Mouse (Mus musculus) embryo, embryonic 10 days (tissue): ENCODE results near the gene Gm20518.

Source experiments
- DNase-seq: peaks from one replicate; pipeline ENCODE4 v3.0.0-alpha.2; 2015; ENCODE audit warnings: low spot score

Gm20518 gene

DNA sequence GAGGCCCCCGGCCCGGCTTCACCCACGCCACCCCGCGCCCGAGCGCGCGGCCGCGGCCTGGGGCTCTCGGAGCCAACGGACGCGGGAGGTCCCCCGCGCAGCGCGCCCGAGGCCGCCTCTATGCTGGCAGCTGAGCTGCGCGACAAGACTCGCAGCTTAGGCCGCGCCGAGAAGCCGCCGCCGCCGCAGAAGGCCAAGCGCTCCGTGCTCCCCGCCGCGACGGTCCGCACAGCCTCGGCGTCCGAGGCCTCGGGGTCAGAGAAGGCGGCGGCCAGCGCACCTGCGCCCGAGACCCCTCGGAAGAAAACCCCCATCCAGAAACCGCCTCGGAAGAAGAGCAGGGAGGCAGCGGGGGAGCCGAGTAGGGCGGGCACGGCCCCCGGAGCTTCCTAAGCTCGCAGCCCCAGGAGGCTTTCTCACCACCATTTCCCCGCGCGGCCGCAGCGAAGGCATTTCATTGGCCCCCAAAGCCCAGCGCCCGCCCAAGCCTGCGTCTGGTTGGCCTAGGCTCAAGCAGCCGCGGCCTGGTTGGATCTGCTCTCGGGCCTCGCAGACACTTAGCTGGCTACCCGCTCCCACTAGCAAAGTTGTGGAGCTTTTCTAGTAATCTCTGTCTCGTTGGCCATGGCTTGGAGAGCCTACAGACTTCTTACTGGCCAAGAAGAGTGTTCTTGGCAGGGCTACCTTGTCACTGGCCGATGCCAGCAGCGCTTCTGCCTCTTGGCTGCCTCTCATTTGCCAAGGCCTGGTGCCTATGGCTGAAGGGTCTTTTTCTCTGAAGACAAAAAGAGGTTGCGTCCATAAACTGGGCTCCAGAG, 84.1 kb downstream of the Gm20518 start:
- peak; percentile 93 for DNase-seq

DNA sequence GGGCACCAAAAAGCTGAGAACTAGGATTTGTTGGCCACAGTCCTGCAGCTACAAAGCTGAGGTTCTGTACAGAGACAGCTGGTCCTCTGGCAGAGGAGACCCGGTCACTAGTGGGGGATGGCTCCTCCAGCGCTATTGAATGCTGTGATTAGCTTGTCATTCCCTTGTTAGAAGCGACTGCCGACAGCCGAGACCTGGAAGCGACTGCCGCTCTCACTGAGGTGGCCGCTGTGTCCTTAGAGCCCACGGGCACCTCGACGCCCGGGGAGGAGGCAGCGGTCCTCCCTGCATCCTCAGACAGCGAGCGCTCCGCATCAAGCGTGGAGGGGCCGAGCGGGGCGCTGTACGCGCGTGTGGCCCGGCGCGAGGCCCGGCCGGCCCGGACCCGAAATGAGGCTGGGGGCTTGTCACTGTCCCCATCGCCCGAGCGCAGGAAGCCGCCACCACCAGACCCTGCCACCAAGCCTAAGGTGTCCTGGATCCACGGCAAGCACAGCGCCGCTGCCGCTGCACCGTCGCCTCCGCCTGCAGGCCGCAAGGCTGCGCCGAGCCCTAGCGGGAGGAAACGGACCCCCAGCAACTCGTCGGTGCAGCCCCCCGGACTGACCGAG, 84.8 kb downstream of the Gm20518 start:
- DNase-seq: no peak

DNA sequence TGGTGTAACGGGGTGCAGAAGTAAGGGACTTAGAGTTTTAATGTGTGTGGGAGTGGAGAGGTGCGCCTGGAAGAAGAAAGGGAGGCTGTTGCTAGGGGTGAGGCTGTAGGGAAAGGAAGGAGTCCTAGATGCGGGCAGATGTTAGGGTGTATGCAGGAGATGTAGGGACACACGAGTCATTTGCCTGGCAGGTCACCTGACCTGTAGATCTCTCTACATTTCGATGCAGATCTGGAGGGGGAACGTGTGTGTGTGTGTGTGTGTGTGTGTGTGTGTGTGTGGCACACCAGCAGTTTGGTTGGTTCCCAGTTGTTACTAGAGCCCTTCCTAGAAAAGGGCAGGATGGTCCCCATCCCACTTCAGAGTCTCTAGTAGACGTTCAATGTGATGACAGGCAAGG, 86.5 kb downstream of the Gm20518 start:
- DNase-seq: no peak

DNA sequence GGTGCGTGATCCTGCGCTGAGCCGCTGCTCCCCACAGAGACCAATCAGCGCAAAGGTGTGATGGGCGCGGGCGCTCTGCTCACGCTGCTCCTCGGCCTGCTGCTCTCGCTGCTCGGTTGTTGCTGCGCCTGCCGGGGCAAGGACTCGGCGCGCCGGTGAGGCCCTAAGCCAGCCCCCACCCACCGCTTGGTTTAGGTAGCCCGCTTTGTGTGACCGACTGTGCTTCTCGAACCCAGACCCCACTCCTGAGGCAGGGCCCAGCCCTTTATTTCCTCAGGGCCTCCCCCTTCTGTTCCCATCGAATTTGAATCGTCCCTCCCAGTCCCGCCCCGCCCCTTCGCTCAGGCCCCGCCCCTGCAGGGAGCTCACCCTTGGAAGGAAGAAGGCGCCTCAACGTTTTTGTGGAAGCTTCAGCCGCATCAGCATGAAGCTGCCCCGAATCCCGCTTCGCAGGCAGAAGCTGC, 87.0 kb downstream of the Gm20518 start:
- peak; percentile 61 for DNase-seq

DNA sequence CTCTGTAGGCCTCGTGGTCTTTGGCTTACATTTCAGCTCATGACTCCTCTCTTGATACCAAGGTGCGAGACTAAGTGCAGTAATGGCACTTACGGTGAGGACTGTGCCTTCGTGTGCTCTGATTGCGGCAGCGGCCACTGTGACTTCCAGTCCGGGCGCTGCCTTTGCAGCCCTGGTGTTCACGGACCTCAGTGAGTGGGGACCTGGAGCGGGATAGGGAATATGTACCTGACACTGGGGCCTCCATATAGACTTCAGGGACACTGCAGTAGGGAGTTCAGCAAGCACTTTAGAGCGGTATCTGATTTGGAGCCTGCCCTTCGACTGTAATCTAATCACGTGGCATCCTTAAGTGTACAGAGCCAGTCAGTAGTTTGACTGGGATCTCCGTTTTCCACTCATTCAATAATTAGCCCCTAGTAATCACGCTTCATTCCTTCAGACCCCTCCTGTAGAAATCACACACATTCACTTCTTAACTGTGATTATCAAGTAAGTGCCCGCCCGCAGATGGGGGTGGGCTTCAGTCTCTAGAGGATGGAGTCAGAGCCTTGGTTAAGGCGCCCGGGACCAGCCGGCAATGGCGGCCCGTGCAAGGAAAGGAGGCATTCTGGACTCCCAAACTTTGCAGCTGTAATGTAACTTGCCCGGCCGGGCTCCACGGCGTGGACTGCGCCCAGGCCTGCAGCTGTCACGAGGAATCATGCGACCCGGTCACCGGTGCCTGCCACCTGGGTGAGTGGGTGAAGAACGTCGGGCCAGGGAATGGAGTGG, 87.6 kb downstream of the Gm20518 start:
- no peak for DNase-seq

DNA sequence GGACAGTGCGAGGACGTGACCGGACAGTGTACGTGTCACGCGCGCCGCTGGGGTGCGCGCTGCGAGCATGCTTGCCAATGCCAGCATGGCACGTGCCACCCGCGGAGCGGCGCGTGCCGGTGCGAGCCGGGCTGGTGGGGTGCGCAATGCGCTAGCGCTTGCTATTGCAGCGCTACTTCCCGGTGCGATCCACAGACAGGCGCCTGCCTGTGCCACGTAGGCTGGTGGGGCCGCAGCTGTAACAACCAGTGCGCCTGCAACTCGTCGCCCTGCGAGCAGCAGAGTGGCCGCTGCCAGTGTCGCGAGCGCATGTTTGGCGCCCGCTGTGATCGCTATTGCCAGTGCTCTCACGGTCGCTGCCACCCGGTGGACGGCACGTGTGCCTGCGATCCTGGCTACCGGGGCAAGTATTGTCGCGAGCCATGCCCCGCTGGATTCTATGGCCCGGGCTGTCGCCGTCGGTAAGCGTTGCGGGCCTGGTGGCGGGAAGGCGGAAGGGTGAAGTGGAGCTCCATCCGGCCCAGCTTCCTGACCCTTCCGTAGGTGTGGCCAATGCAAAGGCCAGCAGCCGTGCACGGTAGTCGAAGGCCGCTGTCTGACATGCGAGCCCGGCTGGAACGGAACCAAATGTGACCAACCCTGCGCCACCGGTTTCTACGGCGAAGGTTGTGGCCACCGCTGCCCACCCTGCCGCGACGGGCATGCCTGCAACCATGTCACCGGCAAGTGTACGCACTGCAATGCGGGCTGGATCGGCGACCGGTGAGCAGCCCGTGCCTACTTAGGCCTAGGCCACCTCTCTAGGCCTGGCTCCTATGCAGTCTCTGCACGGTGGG, 88.4 kb downstream of the Gm20518 start:
- no peak for DNase-seq

DNA sequence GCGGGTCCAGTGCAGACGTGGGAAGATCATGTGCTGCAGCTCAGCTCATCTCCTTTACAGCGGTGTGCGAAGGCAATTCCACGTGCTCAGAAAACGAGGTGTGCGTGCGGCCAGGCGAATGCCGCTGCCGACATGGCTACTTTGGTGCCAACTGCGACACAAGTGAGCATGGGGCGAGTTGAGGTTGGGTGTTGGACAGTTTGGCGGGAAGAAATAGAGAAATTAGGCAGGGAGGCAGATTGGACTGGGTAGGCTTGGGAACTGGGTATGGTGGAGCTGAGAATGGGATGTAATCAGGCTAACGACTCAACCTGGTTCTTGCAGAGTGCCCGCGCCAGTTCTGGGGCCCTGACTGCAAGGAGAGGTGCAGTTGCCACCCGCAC, 89.0 kb downstream of the Gm20518 start:
- DNase-seq: no peak

DNA sequence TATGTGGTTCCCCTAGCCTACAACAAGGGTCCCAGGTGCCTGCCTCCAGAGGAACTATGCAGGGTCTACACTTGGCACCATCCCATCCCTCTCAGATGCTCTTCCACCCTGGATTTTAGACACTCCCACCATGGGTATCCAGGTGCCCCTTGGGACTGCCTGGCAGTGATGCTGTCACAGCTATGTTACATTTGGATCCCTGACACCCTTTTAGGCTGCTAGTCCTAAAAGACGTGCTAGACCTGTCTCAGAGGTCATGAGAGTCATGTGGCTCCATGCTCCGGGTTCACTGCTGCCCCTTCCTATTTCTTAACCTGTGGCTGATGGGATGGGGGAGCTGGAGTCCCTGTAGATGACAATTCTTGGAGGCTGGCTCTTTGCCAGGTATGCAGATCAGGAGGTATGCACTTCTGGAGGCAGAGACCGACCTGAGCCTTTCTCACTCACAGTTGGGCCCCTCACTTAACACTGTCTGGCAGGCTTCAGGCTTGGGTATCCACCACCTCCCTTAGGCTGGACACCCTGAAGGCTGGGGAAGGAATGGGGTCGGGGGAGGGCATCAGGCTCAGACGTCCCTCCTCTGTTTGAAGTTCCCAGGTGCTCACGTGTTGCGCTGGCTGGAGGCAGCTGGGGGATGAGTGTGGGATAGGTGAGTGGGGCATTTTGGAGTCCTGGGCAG, 89.6 kb downstream of the Gm20518 start:
- no peak for DNase-seq

DNA sequence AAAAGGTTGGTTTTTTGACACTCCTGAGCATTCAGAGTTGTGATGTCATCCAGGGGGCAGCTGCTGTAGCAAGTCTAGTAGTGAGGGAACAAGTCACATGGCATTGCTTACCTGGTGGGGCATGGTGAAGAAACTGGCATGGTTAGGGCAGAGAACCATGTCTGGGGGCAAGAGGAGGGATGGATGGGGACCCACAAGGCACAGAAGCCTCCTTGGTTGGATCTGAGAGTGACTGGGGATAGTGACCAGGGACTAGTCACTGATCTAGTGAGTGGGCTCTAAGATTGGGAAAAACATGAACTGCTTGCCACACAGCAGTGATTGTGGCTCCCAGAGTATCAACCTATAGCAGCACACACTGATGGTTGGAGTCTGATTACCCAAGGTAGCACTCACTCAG, 91.9 kb downstream of the Gm20518 start:
- no peak for DNase-seq

DNA sequence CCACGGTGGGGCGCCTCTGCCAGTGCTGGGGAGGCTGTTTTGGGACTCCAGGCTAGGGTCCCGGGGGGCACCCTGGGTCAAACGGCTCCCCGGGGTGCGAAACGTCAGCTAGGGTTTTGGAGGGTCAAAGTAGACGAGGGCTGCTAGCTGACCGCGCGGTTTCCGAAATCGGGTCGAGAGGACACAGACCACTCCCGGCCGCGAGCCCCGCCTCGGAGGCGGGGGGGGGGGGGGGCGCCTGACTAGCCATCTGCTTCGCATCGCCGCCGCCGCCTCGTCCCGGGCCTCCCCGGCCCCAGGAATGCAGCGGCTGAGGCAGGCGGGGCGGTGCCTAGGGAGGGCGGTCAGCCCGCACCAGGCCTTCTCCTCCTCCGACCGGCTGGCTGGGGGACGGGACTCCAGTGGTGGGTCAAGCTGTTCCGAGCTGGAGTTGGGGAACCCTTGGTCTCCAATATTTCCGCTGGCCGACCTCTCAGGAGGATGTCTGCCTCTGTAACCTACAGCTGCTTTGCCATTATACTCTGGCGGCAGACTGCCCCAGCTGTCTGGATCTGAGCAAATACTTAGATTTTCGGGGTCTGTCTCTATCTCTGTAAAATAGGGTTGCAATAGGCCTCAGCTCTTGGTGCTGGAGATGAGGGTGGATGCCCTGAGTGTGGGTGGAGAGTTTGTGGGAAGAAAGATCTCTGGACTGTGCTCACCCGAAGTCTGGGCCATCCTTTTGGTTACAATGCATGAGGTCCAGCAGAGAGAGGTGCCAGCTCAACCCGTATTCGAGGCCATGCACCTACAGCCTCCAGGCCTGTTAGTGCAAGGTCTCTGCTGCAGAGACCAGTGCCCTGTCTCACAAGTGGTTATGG, 92.9 kb downstream of the Gm20518 start:
- DNase-seq: peak; percentile 72

DNA sequence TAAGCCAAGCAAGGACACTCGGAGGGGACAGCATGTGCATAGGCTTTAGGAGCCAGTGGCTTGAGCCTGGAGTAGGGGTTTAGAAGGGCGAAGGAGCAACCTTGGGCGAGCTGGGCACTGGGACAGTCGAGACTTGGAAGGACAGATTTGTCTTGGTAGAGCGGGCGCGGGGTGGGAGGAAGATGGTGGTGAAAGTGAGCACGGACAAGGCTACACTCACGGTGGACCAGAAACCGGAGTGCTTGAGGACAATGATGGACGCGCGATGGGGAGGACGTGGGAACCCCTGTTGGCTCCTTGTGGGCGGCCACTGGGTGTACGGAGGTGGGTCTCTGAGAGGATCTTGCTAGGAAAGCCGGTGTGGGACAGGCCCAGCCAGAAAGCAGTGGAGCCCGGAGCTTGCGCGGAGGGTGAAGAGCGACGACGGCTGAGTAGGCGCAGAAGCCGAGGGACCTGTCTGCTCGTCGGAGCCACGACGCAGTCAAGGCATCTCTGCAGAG, 93.6 kb downstream of the Gm20518 start:
- DNase-seq: peak; percentile 43

DNA sequence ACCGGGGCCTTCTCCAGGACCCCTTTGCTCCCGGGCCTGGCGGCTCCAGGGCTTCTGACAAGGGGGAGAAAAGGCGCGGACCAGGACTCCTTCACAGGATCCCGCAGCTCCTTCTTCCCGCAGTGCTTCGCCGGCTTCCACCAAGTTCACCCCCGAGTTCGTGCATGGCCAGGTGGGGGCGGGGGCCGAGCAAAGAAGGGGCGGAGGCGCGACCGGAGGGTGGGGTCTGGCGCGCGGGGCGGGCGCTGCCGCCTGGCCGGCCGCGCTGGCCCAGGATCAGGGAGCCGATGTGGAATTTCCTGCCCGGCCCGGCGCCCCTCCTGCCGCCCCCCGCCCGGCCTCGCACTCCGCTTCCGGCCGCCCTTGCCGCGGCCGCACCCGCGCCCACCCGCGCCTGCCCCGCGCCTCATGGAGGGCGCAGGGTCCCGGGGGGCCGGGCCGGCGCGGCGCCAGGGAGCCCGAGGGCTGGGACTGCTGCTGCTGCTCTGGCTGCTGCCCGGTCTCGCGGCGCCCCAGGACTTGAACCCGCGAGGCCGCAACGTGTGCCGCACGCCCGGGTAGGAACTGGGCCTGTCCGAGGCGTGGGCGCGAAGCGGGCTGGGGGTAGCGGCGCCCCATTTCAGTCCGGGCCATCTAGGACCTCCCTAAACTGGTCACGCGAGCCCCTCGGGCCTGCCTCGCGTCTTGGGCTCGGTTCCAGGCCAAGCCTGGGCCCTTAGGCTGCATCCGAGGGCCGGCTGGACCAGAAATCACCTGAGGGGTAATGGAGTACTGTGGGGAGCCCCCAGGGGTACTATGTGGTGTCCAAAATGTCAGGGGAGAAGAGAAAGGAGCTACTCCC, 94.3 kb downstream of the Gm20518 start, which contains the start of gene Scarf2:
Gene Scarf2 (plus strand): TSS at position 312 of the 841 bp plus-strand sequence.
- DNase-seq: peak; percentile 48

DNA sequence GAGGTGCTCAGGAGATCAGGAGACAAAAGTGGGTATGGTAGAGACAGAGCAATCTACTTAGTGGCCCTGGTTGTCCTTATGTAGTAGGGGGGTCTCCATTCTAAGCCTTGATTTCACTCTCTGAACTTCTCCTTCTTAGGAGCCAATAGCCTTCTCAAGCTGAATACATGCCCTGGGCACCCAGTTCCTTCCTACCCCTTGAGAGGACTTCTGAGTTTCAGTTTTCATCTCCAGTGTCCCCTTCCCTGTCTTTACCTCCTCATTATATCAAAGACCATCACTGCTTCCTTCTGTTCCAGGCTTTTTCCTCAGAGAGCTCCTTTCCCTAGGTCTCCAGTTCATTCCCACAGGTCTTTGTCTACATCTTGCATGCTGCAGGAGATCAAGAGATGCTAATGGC, 95.0 kb downstream of the Gm20518 start:
- no peak for DNase-seq

DNA sequence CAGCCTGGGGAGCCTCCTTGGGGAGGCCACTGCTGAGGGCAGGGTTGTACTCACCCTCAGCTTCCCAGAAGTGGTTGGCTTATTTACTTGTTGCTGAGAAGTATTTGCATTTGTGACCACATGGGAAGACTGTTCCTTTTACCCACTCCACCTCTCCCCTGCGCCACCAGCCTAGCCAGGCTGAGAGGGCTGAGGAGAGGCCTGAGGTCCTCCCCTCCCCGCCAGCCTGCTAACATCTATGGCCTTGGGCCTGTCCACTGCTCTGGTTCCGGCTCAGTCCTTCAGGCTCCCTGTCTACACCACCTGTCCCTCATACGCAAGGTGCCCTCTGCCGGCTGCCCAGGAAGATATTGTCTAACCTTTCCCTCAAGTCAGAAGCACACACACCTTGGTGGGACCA, 95.8 kb downstream of the Gm20518 start:
- DNase-seq: no peak

DNA sequence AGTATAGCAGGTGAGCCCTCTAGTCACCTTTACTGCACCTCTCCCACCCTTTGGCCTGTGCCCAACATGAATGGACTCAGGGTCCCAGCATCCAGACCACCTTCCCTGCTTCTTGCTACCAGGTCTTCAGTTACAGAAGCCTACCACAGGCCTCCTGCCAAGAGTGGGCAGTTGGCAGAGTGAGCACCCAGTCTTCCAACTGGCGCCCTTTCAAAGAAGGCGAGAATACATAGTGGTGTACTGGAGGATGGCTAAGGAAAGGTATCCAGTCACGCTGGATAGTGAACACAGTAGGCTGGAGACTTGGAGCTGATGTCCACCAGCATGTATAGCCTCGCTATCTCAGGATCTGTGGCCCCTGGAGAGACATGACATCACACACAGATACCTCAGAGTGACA, 97.4 kb downstream of the Gm20518 start:
- no peak for DNase-seq

DNA sequence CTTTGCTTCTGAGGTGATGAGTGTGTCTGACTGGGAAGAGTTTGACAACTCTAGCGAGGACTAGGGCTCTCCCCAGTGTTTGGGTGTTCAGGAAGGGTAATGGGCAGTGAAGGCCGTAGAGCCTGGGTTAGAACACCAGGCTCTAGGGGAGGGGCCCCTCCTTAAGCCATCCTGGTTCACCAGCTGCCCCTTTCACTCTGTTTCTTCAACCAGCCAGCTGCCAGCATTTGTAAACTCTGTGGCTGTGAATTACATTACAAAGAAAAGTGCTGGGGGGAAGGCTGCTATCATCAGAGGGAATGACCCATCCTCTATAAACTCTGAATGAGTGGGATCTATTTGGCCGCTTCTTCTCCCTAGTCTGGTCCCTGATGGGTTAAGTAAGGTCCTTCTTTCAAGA, 98.7 kb downstream of the Gm20518 start:
- no peak for DNase-seq

DNA sequence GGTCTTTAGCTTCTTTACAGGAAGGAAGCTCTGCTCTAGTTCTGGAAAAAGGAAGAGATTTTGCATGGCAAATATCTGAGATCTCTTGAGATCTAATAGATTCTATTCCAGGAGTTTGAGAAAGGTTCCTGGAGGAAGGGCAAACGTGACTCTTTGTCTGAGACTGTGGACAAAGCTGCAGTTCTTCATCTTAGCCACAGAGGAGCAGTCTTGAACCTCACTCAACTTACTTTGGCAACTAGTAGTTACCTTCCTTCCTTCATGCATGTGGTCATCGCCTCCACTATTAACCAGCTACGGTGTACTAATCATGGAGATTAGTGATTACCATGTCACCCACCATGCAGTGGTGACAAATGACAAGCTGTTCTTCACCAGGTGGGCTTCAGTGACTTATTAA, 106.1 kb downstream of the Gm20518 start:
- no peak for DNase-seq
